Comparison of ENCODE assay signal across 15 mouse cellular contexts in the genomic region with DNA sequence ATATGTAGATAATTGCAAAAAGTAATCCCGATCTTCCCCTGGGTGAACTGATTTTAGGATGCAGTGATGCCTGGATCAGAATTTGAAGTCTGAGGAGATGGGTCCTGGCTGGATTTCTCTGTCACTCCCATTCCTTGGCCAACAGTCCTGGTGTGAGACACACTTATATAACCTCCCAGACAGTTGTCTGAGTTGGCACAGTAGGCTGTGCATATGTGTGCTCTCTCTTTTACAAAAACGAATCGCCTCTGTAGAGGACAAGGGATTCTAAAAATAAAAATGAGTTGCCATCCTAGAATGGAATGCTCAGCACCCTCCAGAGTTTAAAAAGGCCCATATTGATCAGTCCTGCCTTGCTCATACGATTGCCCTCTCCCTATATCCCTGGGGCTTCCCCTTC. TPM values are rescaled to one million over a fixed set of nuclear protein-coding genes. Genes with fewer than 3 reads are reported as not detected.
DNase-seq lines count a peak whose midpoint lies in the region; ATAC-seq lines count a peak whose summit lies in the region.
"Had no signal": no experiment of that assay in that cellular context is flagged by ENCODE, and none has a peak within 500 bp of the region (broad histone marks: within the 10 kb centered on the region; RNA-seq: fewer than 3 reads in every experiment).

No protein-coding gene starts in this region.

- ATAC-seq in monocyte, adult 5-6 weeks (replicated peaks; ENCODE audit: insufficient number of reproducible peaks, low FRiP score, low TSS enrichment, poor library complexity, severe bottlenecking) = no peak
- ATAC-seq: hindbrain, embryonic 16.5 days had no signal

- intact Hi-C loops in left cerebral cortex, postnatal 14 days (cut with DNase I) = no loop called here

- DNase-seq in layer of hippocampus, adult 18-20 months (ENCODE audit: low spot score in 2 of 2) = peak; percentile 17 to 63
- DNase-seq in layer of hippocampus, postnatal 14 days (ENCODE audit: low spot score in 2 of 2) = no peak
- DNase-seq in cerebellum, adult 11-12 months = peak; percentile 73
- DNase-seq in cerebellum, adult 9-10 months = peak; percentile 75
- peak; percentile 22 to 28 for DNase-seq in left cerebral cortex, postnatal 14 days (ENCODE audit: low spot score in 2 of 2)
- DNase-seq in MN1 (ENCODE audit: low spot score) = no peak
- DNase-seq: adrenal gland, adult 2 months; embryo, embryonic 11 days; gastrocnemius, postnatal 10 days; kidney, adult 11 months; kidney, postnatal 14 days had no signal

RNA-seq across cellular contexts. Expression of a gene that starts 5.7 kb away (rescaled TPM):
- total RNA-seq in layer of hippocampus, adult 18-20 months (2021) = under 1 TPM; 0.25 to 0.30 TPM
- total RNA-seq in layer of hippocampus, postnatal 14 days (2021) = not detected
- under 1 TPM; 0.15 to 0.21 TPM for total RNA-seq in left cerebral cortex, postnatal 14 days (2021)
- total RNA-seq in monocyte, adult 5-6 weeks (2017) = not detected in 3 replicates
- total RNA-seq: gastrocnemius, postnatal 10 days; heart, postnatal 25 days had no signal

RNA-seq across cellular contexts. Expression of a gene that starts 33.9 kb away (rescaled TPM):
- under 1 TPM; 0.56 to 0.62 TPM for total RNA-seq in layer of hippocampus, adult 18-20 months (2021)
- total RNA-seq in layer of hippocampus, postnatal 14 days (2021) = 1 to 10 TPM in 1 of 2 experiments, under 1 TPM in 1; 0.91 to 2.4 TPM
- total RNA-seq in left cerebral cortex, postnatal 14 days (2021) = 1 to 10 TPM; 5.2 to 8.5 TPM
- total RNA-seq in monocyte, adult 5-6 weeks (2017) = not detected in 3 replicates
- total RNA-seq: gastrocnemius, postnatal 10 days; heart, postnatal 25 days had no signal

RNA-seq across cellular contexts. Expression of a gene that starts 49.4 kb away (rescaled TPM):
- total RNA-seq in layer of hippocampus, adult 18-20 months (2021) = not detected
- total RNA-seq in layer of hippocampus, postnatal 14 days (2021) = not detected
- not detected for total RNA-seq in left cerebral cortex, postnatal 14 days (2021)
- 0.58 TPM in 1 of 3 replicates, not detected in the others for total RNA-seq in monocyte, adult 5-6 weeks (2017)
- total RNA-seq: ES-E14; heart, postnatal 25 days had no signal

Comparison
In these comparisons a context has a peak if more than half of its experiments do, and no peak if none do; other contexts are left out.
1. DNase-seq: peak in layer of hippocampus, adult 18-20 months (2 of 2), cerebellum, adult 11-12 months (single experiment), cerebellum, adult 9-10 months (single experiment) and left cerebral cortex, postnatal 14 days (2 of 2); none in layer of hippocampus, postnatal 14 days (0 of 2) and MN1 (single experiment).